Mouse (Mus musculus): ENCODE results near the gene Znrf1. TPM values are rescaled to one million over a fixed set of nuclear protein-coding genes. Genes with fewer than 3 reads are reported as not detected.

Gene Znrf1
- polyA plus RNA-seq, 1 experiment: 62.9 TPM

GRCm38 (mm10) chr8:111501724-111502464 lies 34.0 kb upstream of the Znrf1 start:
- no peak for DNase-seq (ENCODE audit: low read depth in 1 of 2, low spot score in 2 of 2)
- H3K4me1 ChIP-seq (ENCODE audit: control insufficient read depth, insufficient read depth, insufficient read length): no peaks in the 10 kb centered on the region

DNA sequence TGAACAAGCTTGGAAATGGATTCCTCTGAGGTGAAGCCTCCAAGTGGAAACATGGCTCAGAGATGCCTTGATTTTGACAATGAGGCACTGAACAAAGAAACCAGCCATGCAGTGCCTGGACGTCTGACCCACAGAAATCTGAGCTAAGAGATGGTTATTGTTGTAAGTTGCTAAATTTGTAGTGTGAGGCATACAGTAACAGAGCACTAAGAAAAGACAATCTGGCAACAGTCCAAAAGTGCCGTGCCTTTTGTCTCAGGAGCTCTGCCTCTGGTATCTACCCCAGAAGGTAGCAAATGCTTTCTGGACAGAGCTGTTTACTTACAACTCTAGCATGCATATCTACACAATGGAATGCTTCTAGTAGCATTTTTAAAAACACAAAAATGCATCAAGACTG lies 27.3 kb upstream of the Znrf1 start:
- 79% methylated on average over 2 of the region's 2 CpGs for WGBS
- Histone ChIP-seq H3K27ac (ENCODE audit: insufficient read depth, low read length) (no peak overlapping the region), H3K27me3 (ENCODE audit: control insufficient read depth, insufficient read depth, low read length) (no peaks in the 10 kb centered on the region), H3K4me1 (ENCODE audit: control insufficient read depth, insufficient read depth, insufficient read length) (no peaks in the 10 kb centered on the region; the same call in 1 of the 2 replicates), H3K36me3 (ENCODE audit: control insufficient read depth, insufficient read depth, low read length) (no peaks in the 10 kb centered on the region), H3K4me3 (ENCODE audit: extremely low read depth, insufficient read depth, insufficient read length) (no peak overlapping the region)
- DNase-seq (ENCODE audit: low read depth in 1 of 2, low spot score in 2 of 2): no peak
- TF ChIP-seq POLR2A (IDR thresholded peaks at IDR 0.05; ENCODE audit: low read depth, low read length) (no peak), CTCF (IDR thresholded peaks at IDR 0.05; ENCODE audit: extremely low read depth, insufficient read depth, insufficient read length, insufficient replicate concordance) (no peak)

More at GRCm38 (mm10) chr8:111501724-111502464, 34.0 kb upstream of the Znrf1 start:
- Histone ChIP-seq H3K27ac (ENCODE audit: insufficient read depth, low read length) (no peak overlapping the region), H3K4me3 (ENCODE audit: extremely low read depth, insufficient read depth, insufficient read length) (no peak overlapping the region), H3K27me3 (ENCODE audit: control insufficient read depth, insufficient read depth, low read length) (no peaks in the 10 kb centered on the region), H3K36me3 (ENCODE audit: control insufficient read depth, insufficient read depth, low read length) (peaks cover 3% of the 10 kb centered on the region)
- WGBS: 81% methylated on average over 11 of the region's 11 CpGs
- no peak for TF ChIP-seq POLR2A (IDR thresholded peaks at IDR 0.05; ENCODE audit: low read depth, low read length)
- TF ChIP-seq CTCF (IDR thresholded peaks at IDR 0.05; ENCODE audit: extremely low read depth, insufficient read depth, insufficient read length, insufficient replicate concordance): no peak

GRCm38 (mm10) chr8:111509278-111509677 lies 26.6 kb upstream of the Znrf1 start:
- 78% methylated on average over 11 of the region's 11 CpGs for WGBS
- no peak overlapping the region for H3K4me3 ChIP-seq (ENCODE audit: extremely low read depth, insufficient read depth, insufficient read length)
- TF ChIP-seq CTCF (IDR thresholded peaks at IDR 0.05; ENCODE audit: extremely low read depth, insufficient read depth, insufficient read length, insufficient replicate concordance) (no peak), POLR2A (IDR thresholded peaks at IDR 0.05; ENCODE audit: low read depth, low read length) (no peak)

DNA sequence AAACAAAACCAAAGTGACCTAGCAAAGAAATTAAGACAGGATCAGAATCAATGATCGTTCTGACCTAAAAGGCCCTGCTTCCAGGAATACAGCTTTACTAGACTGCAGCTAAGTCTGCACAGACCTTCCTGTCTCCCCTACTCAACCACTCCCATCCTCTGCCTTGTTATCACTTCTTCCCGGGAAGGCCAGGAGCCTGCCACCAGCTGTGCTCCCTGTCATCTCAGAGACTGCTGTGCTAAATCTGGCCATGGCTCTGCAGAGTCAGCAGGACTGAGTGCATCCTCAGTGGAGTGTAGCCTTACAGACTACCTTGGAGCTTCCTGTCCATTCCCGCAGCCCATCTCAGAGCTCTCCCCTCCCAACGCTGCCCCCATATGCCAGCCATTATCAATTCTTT lies 25.5 kb upstream of the Znrf1 start:
- no peaks in the 10 kb centered on the region for H3K27me3 ChIP-seq (ENCODE audit: control insufficient read depth, insufficient read depth, low read length)
- no peak for TF ChIP-seq POLR2A (IDR thresholded peaks at IDR 0.05; ENCODE audit: low read depth, low read length)
- no peak for TF ChIP-seq CTCF (IDR thresholded peaks at IDR 0.05; ENCODE audit: extremely low read depth, insufficient read depth, insufficient read length, insufficient replicate concordance)
- WGBS: 74% methylated on average over 4 of the region's 4 CpGs
- DNase-seq (ENCODE audit: low read depth in 1 of 2, low spot score in 2 of 2): no peak
- H3K27ac ChIP-seq (ENCODE audit: insufficient read depth, low read length): no peak overlapping the region
- no peaks in the 10 kb centered on the region for H3K36me3 ChIP-seq (ENCODE audit: control insufficient read depth, insufficient read depth, low read length)
- no peaks in the 10 kb centered on the region; the same call in 1 of the 2 replicates for H3K4me1 ChIP-seq (ENCODE audit: control insufficient read depth, insufficient read depth, insufficient read length)
- no peak overlapping the region for H3K4me3 ChIP-seq (ENCODE audit: extremely low read depth, insufficient read depth, insufficient read length)

More at GRCm38 (mm10) chr8:111509278-111509677, 26.6 kb upstream of the Znrf1 start:
- no peaks in the 10 kb centered on the region; the same call in 1 of the 2 replicates for H3K4me1 ChIP-seq (ENCODE audit: control insufficient read depth, insufficient read depth, insufficient read length)
- H3K36me3 ChIP-seq (ENCODE audit: control insufficient read depth, insufficient read depth, low read length): no peaks in the 10 kb centered on the region
- H3K27me3 ChIP-seq (ENCODE audit: control insufficient read depth, insufficient read depth, low read length): no peaks in the 10 kb centered on the region
- H3K27ac ChIP-seq (ENCODE audit: insufficient read depth, low read length): no peak overlapping the region
- no peak for DNase-seq (ENCODE audit: low read depth in 1 of 2, low spot score in 2 of 2)

- Histone ChIP-seq H3K4me3 (ENCODE audit: extremely low read depth, insufficient read depth, insufficient read length) (no peak overlapping the region), H3K27me3 (ENCODE audit: control insufficient read depth, insufficient read depth, low read length) (no peaks in the 10 kb centered on the region), H3K4me1 (ENCODE audit: control insufficient read depth, insufficient read depth, insufficient read length) (no peaks in the 10 kb centered on the region; the same call in 1 of the 2 replicates), H3K27ac (ENCODE audit: insufficient read depth, low read length) (no peak overlapping the region), H3K36me3 (ENCODE audit: control insufficient read depth, insufficient read depth, low read length) (no peaks in the 10 kb centered on the region)
- no peak for DNase-seq (ENCODE audit: low read depth in 1 of 2, low spot score in 2 of 2)
- TF ChIP-seq POLR2A (IDR thresholded peaks at IDR 0.05; ENCODE audit: low read depth, low read length) (no peak), CTCF (IDR thresholded peaks at IDR 0.05; ENCODE audit: extremely low read depth, insufficient read depth, insufficient read length, insufficient replicate concordance) (no peak)
- 94% methylated on average over 7 of the region's 7 CpGs for WGBS
Measured at GRCm38 (mm10) chr8:111512941-111513340, 23.0 kb upstream of the Znrf1 start.

DNA sequence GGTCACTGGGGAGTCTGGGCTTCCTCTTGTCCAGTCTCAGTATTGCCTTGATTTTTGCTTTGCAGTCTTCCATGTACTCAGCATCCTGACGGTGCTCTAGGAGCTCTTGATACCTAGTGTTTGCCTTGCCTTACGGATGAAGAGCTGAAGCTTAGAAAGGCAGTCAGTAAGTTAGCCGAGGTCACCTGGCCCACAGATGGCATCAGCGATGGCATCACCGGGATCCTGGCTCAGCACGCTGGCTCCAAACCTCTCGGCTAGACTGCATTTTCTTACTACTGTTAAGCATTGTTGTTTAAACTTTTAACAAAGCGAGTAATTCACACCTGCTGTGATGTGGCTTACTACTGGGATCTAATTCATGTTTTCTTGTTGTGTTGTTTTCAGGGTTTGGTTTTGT lies 22.5 kb upstream of the Znrf1 start:
- Histone ChIP-seq H3K27me3 (ENCODE audit: control insufficient read depth, insufficient read depth, low read length) (no peaks in the 10 kb centered on the region), H3K4me3 (ENCODE audit: extremely low read depth, insufficient read depth, insufficient read length) (no peak overlapping the region), H3K27ac (ENCODE audit: insufficient read depth, low read length) (no peak overlapping the region), H3K36me3 (ENCODE audit: control insufficient read depth, insufficient read depth, low read length) (no peaks in the 10 kb centered on the region), H3K4me1 (ENCODE audit: control insufficient read depth, insufficient read depth, insufficient read length) (no peaks in the 10 kb centered on the region; the same call in 1 of the 2 replicates)
- TF ChIP-seq CTCF (IDR thresholded peaks at IDR 0.05; ENCODE audit: extremely low read depth, insufficient read depth, insufficient read length, insufficient replicate concordance) (no peak), POLR2A (IDR thresholded peaks at IDR 0.05; ENCODE audit: low read depth, low read length) (no peak)
- WGBS: 95% methylated on average over 8 of the region's 8 CpGs
- DNase-seq (ENCODE audit: low read depth in 1 of 2, low spot score in 2 of 2): no peak

- WGBS: 86% methylated on average over 7 of the region's 7 CpGs
- no peak for DNase-seq (ENCODE audit: low read depth in 1 of 2, low spot score in 2 of 2)
Measured at GRCm38 (mm10) chr8:111516451-111517035, 19.4 kb upstream of the Znrf1 start.

More at GRCm38 (mm10) chr8:111516451-111517035, 19.4 kb upstream of the Znrf1 start:
- no peak overlapping the region for H3K27ac ChIP-seq (ENCODE audit: insufficient read depth, low read length)
- no peaks in the 10 kb centered on the region; the same call in 1 of the 2 replicates for H3K4me1 ChIP-seq (ENCODE audit: control insufficient read depth, insufficient read depth, insufficient read length)
- H3K36me3 ChIP-seq (ENCODE audit: control insufficient read depth, insufficient read depth, low read length): no peaks in the 10 kb centered on the region
- no peaks in the 10 kb centered on the region for H3K27me3 ChIP-seq (ENCODE audit: control insufficient read depth, insufficient read depth, low read length)
- no peak overlapping the region for H3K4me3 ChIP-seq (ENCODE audit: extremely low read depth, insufficient read depth, insufficient read length)
- no peak for TF ChIP-seq CTCF (IDR thresholded peaks at IDR 0.05; ENCODE audit: extremely low read depth, insufficient read depth, insufficient read length, insufficient replicate concordance)
- TF ChIP-seq POLR2A (IDR thresholded peaks at IDR 0.05; ENCODE audit: low read depth, low read length): no peak
